Mouse (Mus musculus) heart, embryonic 11.5 days (tissue): ENCODE measurements around the gene Tas1r3. TPM values are rescaled to one million over a fixed set of nuclear protein-coding genes. Genes with fewer than 3 reads are reported as not detected.
A peak's percentile ranks its signal among the peaks of the same experiment; 100 is the strongest.

ENCODE experiments used
- ATAC-seq: fragments of 200-750 bp; cut with Nextera tagmentation; replicated peaks from 2 replicates; pipeline ENCODE4 v1.8.0; 2017; ENCODE audit warnings: moderate library complexity; ENCODE audit not compliant: insufficient number of reproducible peaks, low FRiP score, low TSS enrichment
- H3K27ac ChIP-seq: fragments of 300-500 bp; sonication (generic); 2 replicates; pipeline ENCODE4 v1.5.1; 2014; ENCODE audit warnings: mild to moderate bottlenecking, low read depth, low read length
- H3K27me3 ChIP-seq: fragments of 300-500 bp; sonication (generic); 2 replicates; pipeline ENCODE4 v1.6.1; 2014; ENCODE audit warnings: mild to moderate bottlenecking, low read length, mixed read lengths; ENCODE audit not compliant: control insufficient read depth, insufficient read depth
- H3K36me3 ChIP-seq: fragments of 300-500 bp; sonication (generic); 2 replicates; pipeline ENCODE4 v1.6.1; 2014; ENCODE audit warnings: mild to moderate bottlenecking, low read length, moderate library complexity, mixed read lengths; ENCODE audit not compliant: control insufficient read depth, insufficient read depth
- H3K4me1 ChIP-seq: fragments of 300-500 bp; sonication (generic); 2 replicates; pipeline ENCODE4 v1.6.1; 2014; ENCODE audit warnings: low read length; ENCODE audit not compliant: control insufficient read depth, insufficient read depth
- H3K4me2 ChIP-seq: fragments of 300-500 bp; sonication (generic); 2 replicates; pipeline ENCODE4 v1.6.1; 2014; ENCODE audit warnings: mild to moderate bottlenecking, moderate library complexity
- H3K4me3 ChIP-seq: fragments of 300-500 bp; sonication (generic); 2 replicates; pipeline ENCODE4 v1.5.1; 2014; ENCODE audit warnings: low read depth, low read length
- H3K9ac ChIP-seq: fragments of 300-500 bp; sonication (generic); 2 replicates; pipeline ENCODE4 v1.6.1; 2014; ENCODE audit warnings: mild to moderate bottlenecking, low read depth, low read length, moderate library complexity
- H3K9me3 ChIP-seq: fragments of 300-500 bp; sonication (generic); replicated peaks from 2 replicates; pipeline ENCODE4 v1.6.1; 2016; ENCODE audit warnings: low read length; ENCODE audit not compliant: control insufficient read depth
- WGBS: fragments of 180-500 bp; shearing (Covaris S2); extraction: QIAGEN DNeasy Blood & Tissue Kit; methylation state at CpG from one replicate; pipeline ENCODE4 v1.1.7; 2014; ENCODE audit not compliant: insufficient replicate concordance; 5-methylcytosine and 5-hydroxymethylcytosine counted together
- polyA plus RNA-seq: library from polyadenylated mRNA; unstranded; fragments of >200 nt; fragmentation: Nextera tagmentation; extraction: Ambion mirVana; gene quantifications from 2 replicates; pipeline ENCODE4 v1.2.1, GENCODE M21; 2014

Tas1r3 gene
- polyA plus RNA-seq, 1 experiment from 2014 or later, result 0.11 TPM

- WGBS, result 56% methylated on average over 11 of the region's 11 CpGs
- H3K27me3 ChIP-seq, result peaks cover 5% of the 10 kb centered on the region; the same call in 1 of the 2 replicates
- peak overlapping the region; percentile 47; the same call in 1 of the 2 replicates for H3K27ac ChIP-seq
- no peak for ATAC-seq
- no peak overlapping the region for H3K4me2 ChIP-seq
- no peaks in the 10 kb centered on the region for H3K9me3 ChIP-seq
- H3K4me3 ChIP-seq, result no peak overlapping the region
- peaks cover 42% of the 10 kb centered on the region for H3K4me1 ChIP-seq
- no peak overlapping the region for H3K9ac ChIP-seq
- peaks cover 4% of the 10 kb centered on the region; the same call in 1 of the 2 replicates for H3K36me3 ChIP-seq
These were observed 25.7 kb downstream of the Tas1r3 start for GRCm38 (mm10) chr4:155837404-155838010.

- Histone ChIP-seq H3K9ac (peak overlapping the region; percentile 34; the same call in 1 of the 2 replicates), H3K4me3 (no peak overlapping the region), H3K4me1 (peaks cover 21% of the 10 kb centered on the region), H3K4me2 (peak overlapping the region; percentile 12; the same call in 1 of the 2 replicates), H3K27me3 (no peaks in the 10 kb centered on the region), H3K9me3 (no peaks in the 10 kb centered on the region), H3K36me3 (peaks cover 4% of the 10 kb centered on the region; the same call in 1 of the 2 replicates), H3K27ac (no peak overlapping the region)
- WGBS, result 28% methylated on average over 2 of the region's 2 CpGs
- ATAC-seq, result no peak
These were observed 29.3 kb downstream of the Tas1r3 start for GRCm38 (mm10) chr4:155833836-155834235.

DNA sequence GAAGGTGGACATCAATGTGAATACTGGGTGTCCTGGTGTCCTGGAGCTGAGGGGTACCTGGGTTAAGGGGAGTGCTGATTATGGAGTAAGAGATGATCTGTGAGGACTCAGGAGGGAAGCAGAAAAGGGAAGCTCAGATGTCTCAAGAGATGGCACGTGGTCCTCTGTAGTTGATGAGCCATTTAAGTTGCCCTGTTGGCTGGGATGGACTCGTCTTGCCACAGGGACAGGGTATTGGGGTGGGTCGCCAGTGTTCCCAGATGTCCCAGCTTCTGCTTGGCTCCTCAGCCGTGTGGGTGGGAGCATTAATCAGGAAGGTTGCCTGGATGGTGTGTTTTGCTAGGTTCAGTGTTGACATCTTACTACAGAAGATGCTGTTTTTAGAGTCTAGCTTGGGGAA, 29.9 kb downstream of the Tas1r3 start:
- WGBS, result 84% methylated on average over 4 of the region's 4 CpGs
- H3K4me2 ChIP-seq, result no peak overlapping the region
- H3K4me3 ChIP-seq, result no peak overlapping the region
- peaks cover 4% of the 10 kb centered on the region; the same call in 1 of the 2 replicates for H3K36me3 ChIP-seq
- H3K27ac ChIP-seq, result no peak overlapping the region
- ATAC-seq, result no peak
- peaks cover 18% of the 10 kb centered on the region for H3K4me1 ChIP-seq
- no peak overlapping the region for H3K9ac ChIP-seq
- H3K27me3 ChIP-seq, result no peaks in the 10 kb centered on the region
- no peaks in the 10 kb centered on the region for H3K9me3 ChIP-seq

DNA sequence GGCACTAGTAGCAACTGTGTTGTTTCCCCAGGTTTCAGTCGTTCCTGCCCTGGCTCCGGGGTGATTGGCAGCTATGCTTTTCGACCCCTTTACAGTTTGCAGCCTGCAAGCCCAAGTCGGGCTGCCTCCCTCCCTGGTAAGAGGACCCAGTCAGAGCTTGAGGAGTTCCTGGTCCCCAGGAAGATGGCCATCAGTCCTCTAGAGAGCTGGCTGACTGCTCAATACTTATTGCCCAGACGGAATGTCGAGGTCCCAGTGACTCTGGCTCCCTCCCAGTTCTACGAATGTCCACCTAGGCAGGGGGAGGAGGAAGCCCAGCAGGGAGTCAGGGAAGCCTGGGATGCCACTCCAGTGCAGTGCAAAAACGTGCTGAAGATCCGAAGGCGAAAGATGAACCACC, 30.8 kb downstream of the Tas1r3 start:
- H3K4me3 ChIP-seq, result peak overlapping the region; percentile 93
- peaks cover 10% of the 10 kb centered on the region for H3K4me1 ChIP-seq
- H3K36me3 ChIP-seq, result peaks cover 8% of the 10 kb centered on the region; the same call in 1 of the 2 replicates
- no peaks in the 10 kb centered on the region for H3K9me3 ChIP-seq
- H3K27me3 ChIP-seq, result no peaks in the 10 kb centered on the region
- no peak overlapping the region for H3K27ac ChIP-seq
- ATAC-seq, result no peak
- peak overlapping the region; percentile 84 for H3K9ac ChIP-seq
- 51% methylated on average over 10 of the region's 10 CpGs for WGBS
- peak overlapping the region; percentile 96 for H3K4me2 ChIP-seq

DNA sequence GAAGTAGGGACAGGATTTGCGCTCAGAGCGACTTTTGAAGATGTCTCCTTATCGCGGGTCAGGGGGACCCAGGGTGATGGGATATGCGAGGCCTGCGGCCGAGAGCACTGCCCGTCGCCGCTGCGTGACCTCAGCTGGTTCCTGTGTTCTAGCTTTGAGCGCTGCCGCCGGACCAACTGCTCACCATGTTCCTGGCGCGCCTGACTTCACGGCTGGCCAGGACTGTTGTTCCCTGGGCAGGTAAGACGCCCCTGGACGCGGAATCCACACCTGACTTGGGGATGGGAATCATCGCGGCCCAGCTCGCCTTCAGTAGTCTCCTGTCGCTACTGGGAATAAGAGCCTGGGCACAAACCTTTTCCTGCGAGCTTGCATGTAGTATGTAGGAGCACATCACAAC, 31.3 kb downstream of the Tas1r3 start:
- peak overlapping the region; percentile 96 for H3K4me2 ChIP-seq
- peaks cover 8% of the 10 kb centered on the region; the same call in 1 of the 2 replicates for H3K36me3 ChIP-seq
- peak overlapping the region; percentile 92 for H3K27ac ChIP-seq
- H3K4me3 ChIP-seq, result peak overlapping the region; percentile 93
- peak; percentile 2; the same call in 1 of the 2 replicates for ATAC-seq
- under 1% methylated on average over 25 of the region's 25 CpGs for WGBS
- peak overlapping the region; percentile 84 for H3K9ac ChIP-seq
- H3K9me3 ChIP-seq, result no peaks in the 10 kb centered on the region
- peaks cover 10% of the 10 kb centered on the region for H3K4me1 ChIP-seq
- H3K27me3 ChIP-seq, result no peaks in the 10 kb centered on the region

DNA sequence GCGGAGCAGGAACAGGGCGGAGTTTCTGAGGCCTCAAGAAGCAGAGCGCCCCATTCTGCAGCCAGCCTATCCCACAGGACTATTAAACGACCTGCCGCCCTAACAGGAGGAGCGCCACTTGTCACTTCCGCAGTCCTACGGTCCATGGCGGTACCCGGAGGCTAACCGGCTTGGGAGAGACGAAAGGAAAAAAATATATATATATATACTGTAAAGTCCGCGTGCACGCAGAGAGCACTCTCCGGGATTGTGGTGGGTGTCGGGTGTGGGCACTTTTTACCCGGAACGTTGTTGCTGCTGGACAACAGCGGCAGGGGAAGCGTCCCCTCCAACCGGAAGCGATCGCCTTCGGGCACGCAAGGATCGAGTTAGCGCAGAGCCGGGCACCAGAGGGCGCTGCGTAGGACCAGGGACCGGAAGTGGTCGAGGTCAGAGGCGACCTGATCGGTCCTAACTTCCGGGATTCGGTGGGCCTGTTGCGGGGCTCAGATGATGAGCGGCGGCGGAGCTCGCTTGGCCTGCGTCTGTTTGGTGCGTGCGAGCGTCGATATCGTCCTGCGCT, 31.9 kb downstream of the Tas1r3 start, which contains the start of gene Aurkaip1:
TSS of gene Aurkaip1 (plus strand) at position 68 of the 562 bp plus-strand sequence.
- H3K27ac ChIP-seq, result peak within 1 kb of the TSS; percentile 92
- WGBS, result under 1% methylated on average over 49 of the region's 49 CpGs
- H3K9ac ChIP-seq, result peak within 1 kb of the TSS; percentile 84
- peaks cover 10% of the 10 kb centered on the region for H3K4me1 ChIP-seq
- peak within 1 kb of the TSS; percentile 96 for H3K4me2 ChIP-seq
- H3K27me3 ChIP-seq, result no peaks in the 10 kb centered on the region
- peak; percentile 90 for ATAC-seq
- peak within 1 kb of the TSS; percentile 93 for H3K4me3 ChIP-seq
- H3K9me3 ChIP-seq, result no peaks in the 10 kb centered on the region
- H3K36me3 ChIP-seq, result peaks cover 8% of the 10 kb centered on the region

DNA sequence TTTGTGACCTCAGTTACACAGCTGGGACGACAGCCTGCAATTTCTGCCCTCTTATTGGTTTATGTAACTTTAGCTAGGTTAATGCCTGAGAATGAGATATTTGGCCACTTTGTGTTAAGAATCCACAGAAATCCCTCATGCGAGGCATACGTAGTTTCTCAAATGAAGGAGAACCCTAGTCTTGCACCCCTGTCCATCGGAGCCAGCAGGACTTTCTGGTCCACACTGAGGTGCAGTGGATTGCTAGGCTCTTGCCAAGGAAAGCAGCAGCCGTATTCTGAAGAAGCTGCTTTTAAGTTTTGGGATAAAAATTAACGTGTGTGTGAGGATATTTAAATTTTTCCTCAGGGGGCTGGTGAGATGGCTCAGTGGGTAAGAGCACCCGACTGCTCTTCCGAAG, 32.6 kb downstream of the Tas1r3 start:
- no peak overlapping the region for H3K27ac ChIP-seq

GRCm38 (mm10) chr4:155829866-155830265, 33.3 kb downstream of the Tas1r3 start:
- H3K4me1 ChIP-seq, result peaks cover 10% of the 10 kb centered on the region
- WGBS, result 87% methylated on average over 4 of the region's 4 CpGs
- no peak overlapping the region for H3K4me3 ChIP-seq

More for the DNA sequence above, 32.6 kb downstream of the Tas1r3 start:
- no peak overlapping the region for H3K9ac ChIP-seq
- peaks cover 8% of the 10 kb centered on the region for H3K36me3 ChIP-seq
- H3K9me3 ChIP-seq, result no peaks in the 10 kb centered on the region
- peaks cover 10% of the 10 kb centered on the region for H3K4me1 ChIP-seq
- 56% methylated on average over 8 of the region's 8 CpGs for WGBS
- ATAC-seq, result no peak
- peak overlapping the region; percentile 93 for H3K4me3 ChIP-seq
- no peaks in the 10 kb centered on the region for H3K27me3 ChIP-seq
- peak overlapping the region; percentile 96 for H3K4me2 ChIP-seq

More at GRCm38 (mm10) chr4:155829866-155830265, 33.3 kb downstream of the Tas1r3 start:
- no peak overlapping the region for H3K9ac ChIP-seq
- no peak overlapping the region for H3K27ac ChIP-seq
- no peaks in the 10 kb centered on the region for H3K27me3 ChIP-seq
- H3K36me3 ChIP-seq, result peaks cover 11% of the 10 kb centered on the region
- ATAC-seq, result no peak
- H3K9me3 ChIP-seq, result no peaks in the 10 kb centered on the region
- H3K4me2 ChIP-seq, result no peak overlapping the region
